Mouse (Mus musculus) G1E-ER4 (cell line): ENCODE measurements around the gene Rab3d. TPM values are rescaled to one million over a fixed set of nuclear protein-coding genes. Genes with fewer than 3 reads are reported as not detected.

Experiments
- GATA1 ChIP-seq: IDR thresholded peaks from one replicate; pipeline ENCODE4 v1.8.0; 2012; ENCODE audit warnings: low read length, inconsistent platforms
- polyA plus RNA-seq: library from polyadenylated mRNA; stranded (reverse); fragments of >175 nt; gene quantifications from 2 replicates; pipeline ENCODE4 v1.2.3, GENCODE M21; 2012

The Rab3d gene
- polyA plus RNA-seq, 1 experiment, result 15.2 TPM

GRCm38 (mm10) chr9:21947540-21948130, 29.6 kb upstream of the Rab3d start:
- no peak for TF ChIP-seq GATA1

- TF ChIP-seq GATA1, result no peak
Observed at GRCm38 (mm10) chr9:21944267-21944666, 26.3 kb upstream of the Rab3d start.

GRCm38 (mm10) chr9:21943638-21944037, 25.6 kb upstream of the Rab3d start:
- no peak for TF ChIP-seq GATA1

- no peak for TF ChIP-seq GATA1
Observed at GRCm38 (mm10) chr9:21943046-21943445, 25.1 kb upstream of the Rab3d start.

- TF ChIP-seq GATA1, result no peak
Observed at GRCm38 (mm10) chr9:21938234-21938855, 20.4 kb upstream of the Rab3d start.

- no peak for TF ChIP-seq GATA1
Observed at GRCm38 (mm10) chr9:21937711-21938175, 19.8 kb upstream of the Rab3d start.

- no peak for TF ChIP-seq GATA1
Observed at GRCm38 (mm10) chr9:21936692-21937570, 18.9 kb upstream of the Rab3d start, which contains the start of gene Plppr2. TSS of gene Plppr2 (plus strand) at chr9:21937033.

GRCm38 (mm10) chr9:21935466-21936131, 17.6 kb upstream of the Rab3d start:
- no peak for TF ChIP-seq GATA1

- TF ChIP-seq GATA1, result no peak
Observed at GRCm38 (mm10) chr9:21934021-21934420, 16.0 kb upstream of the Rab3d start.

GRCm38 (mm10) chr9:21932445-21933137, 14.6 kb upstream of the Rab3d start:
- TF ChIP-seq GATA1, result no peak

GRCm38 (mm10) chr9:21932006-21932405, 14.0 kb upstream of the Rab3d start:
- no peak for TF ChIP-seq GATA1

GRCm38 (mm10) chr9:21929208-21929607, 11.2 kb upstream of the Rab3d start:
- TF ChIP-seq GATA1, result no peak

GRCm38 (mm10) chr9:21927208-21927753, 9.3 kb upstream of the Rab3d start, which contains the start of the genes Ccdc159 and Tmem205:
TSS of gene Ccdc159 (plus strand) at chr9:21927471.
TSS of gene Tmem205 (minus strand) at chr9:21927556.
- TF ChIP-seq GATA1, result no peak

GRCm38 (mm10) chr9:21926784-21927183, 8.8 kb upstream of the Rab3d start:
- TF ChIP-seq GATA1, result no peak

GRCm38 (mm10) chr9:21926155-21926554, 8.2 kb upstream of the Rab3d start:
- TF ChIP-seq GATA1, result no peak
